Mouse (Mus musculus): ENCODE measurements around the gene Gusb. TPM values are rescaled to one million over a fixed set of nuclear protein-coding genes. Genes with fewer than 3 reads are reported as not detected.

Gene Gusb
- polyA plus RNA-seq, 1 experiment from 2014 or later = 45.6 TPM

Other genes starting within 250 kb of the Gusb start
- gene Psph, start 215.6 kb downstream of the Gusb start, polyA plus RNA-seq (2015; fragmentation: Nextera tagmentation; extraction: Ambion mirVana) = 35.5 and 38.1 TPM in 2 replicates
- gene Sumf2, start 156.1 kb downstream of the Gusb start, polyA plus RNA-seq (2015; fragmentation: Nextera tagmentation; extraction: Ambion mirVana) = 62.1 and 76.1 TPM in 2 replicates
- gene Chchd2, start 115.6 kb downstream of the Gusb start, polyA plus RNA-seq (2015; fragmentation: Nextera tagmentation; extraction: Ambion mirVana) = 814 and 824 TPM in 2 replicates
- gene Zbed5, start 107.3 kb downstream of the Gusb start, polyA plus RNA-seq (2015; fragmentation: Nextera tagmentation; extraction: Ambion mirVana) = 6.2 and 7.4 TPM in 2 replicates
- gene Phkg1, start 104.5 kb downstream of the Gusb start, polyA plus RNA-seq (2015; fragmentation: Nextera tagmentation; extraction: Ambion mirVana) = 0.32 and 1.7 TPM in 2 replicates
- gene Nupr1l, start 94.5 kb downstream of the Gusb start, polyA plus RNA-seq (2015; fragmentation: Nextera tagmentation; extraction: Ambion mirVana) = 3.1 and 3.6 TPM in 2 replicates
- 21.2 and 28.5 TPM in 2 replicates for gene Vkorc1l1, start 61.1 kb downstream of the Gusb start, polyA plus RNA-seq (2015; fragmentation: Nextera tagmentation; extraction: Ambion mirVana)
- 27.7 and 29.0 TPM in 2 replicates for gene Asl, start 26.2 kb upstream of the Gusb start, polyA plus RNA-seq (2015; fragmentation: Nextera tagmentation; extraction: Ambion mirVana)
- 35.8 and 38.3 TPM in 2 replicates for gene Crcp, start 26.2 kb upstream of the Gusb start, polyA plus RNA-seq (2015; fragmentation: Nextera tagmentation; extraction: Ambion mirVana)
- gene Tpst1, start 70.3 kb upstream of the Gusb start, polyA plus RNA-seq (2015; fragmentation: Nextera tagmentation; extraction: Ambion mirVana) = 119 and 123 TPM in 2 replicates
- 6.4 and 6.9 TPM in 2 replicates for gene Kctd7, start 141.8 kb upstream of the Gusb start, polyA plus RNA-seq (2015; fragmentation: Nextera tagmentation; extraction: Ambion mirVana)
- 30.6 and 31.8 TPM in 2 replicates for gene Rabgef1, start 168.7 kb upstream of the Gusb start, polyA plus RNA-seq (2015; fragmentation: Nextera tagmentation; extraction: Ambion mirVana)
- 26.3 and 37.7 TPM in 2 replicates for gene Tmem248, start 214.0 kb upstream of the Gusb start, polyA plus RNA-seq (2015; fragmentation: Nextera tagmentation; extraction: Ambion mirVana)